Comparison of ENCODE assay signal across 11 mouse cellular contexts in genomic region chr4:138323753-138324152, GRCm38 (mm10). TPM values are rescaled to one million over a fixed set of nuclear protein-coding genes. Genes with fewer than 3 reads are reported as not detected.
DNase-seq lines count a peak whose midpoint lies in the region; ATAC-seq and TF ChIP-seq lines count a peak whose summit lies in the region.
"Had no signal": no experiment of that assay in that cellular context is flagged by ENCODE, and none has a peak within 500 bp of the region (broad histone marks: within the 10 kb centered on the region; RNA-seq: fewer than 3 reads in every experiment).

No protein-coding gene starts in this region.

- no peak for TF ChIP-seq POLR2A in liver, adult 2 months (IDR thresholded peaks at IDR 0.05; ENCODE audit: extremely low read depth, insufficient read depth, low read length)
- no peak for TF ChIP-seq POLR2A in small intestine, adult 2 months (IDR thresholded peaks at IDR 0.05; ENCODE audit: low read depth, low read length)

- peaks cover 18% of the 10 kb centered on the region for H3K4me1 ChIP-seq in liver, adult 2 months (ENCODE audit: control insufficient read depth, insufficient read depth, low read length)
- peaks cover 42% of the 10 kb centered on the region for H3K4me1 ChIP-seq in liver, embryonic 12.5 days
- H3K4me1 ChIP-seq in forebrain, embryonic 14.5 days (ENCODE audit: control insufficient read depth, insufficient read depth, low read length): peaks cover 4% of the 10 kb centered on the region; the same call in 1 of the 2 replicates
- H3K4me1 ChIP-seq in heart, postnatal 0 days (ENCODE audit: control insufficient read depth, insufficient read depth): peaks cover 20% of the 10 kb centered on the region
- peaks cover 4% of the 10 kb centered on the region for H3K4me1 ChIP-seq in small intestine, adult 2 months (ENCODE audit: control insufficient read depth, insufficient read depth, insufficient read length, low read length)
- peaks cover 11% of the 10 kb centered on the region for H3K4me1 ChIP-seq in kidney, embryonic 15.5 days

- 9% methylated on average over 4 of the region's 4 CpGs for WGBS in liver, adult 2 months
- 61% methylated on average over 4 of the region's 4 CpGs for WGBS in liver, embryonic 12.5 days (ENCODE audit: insufficient replicate concordance)
- 82% methylated on average over 4 of the region's 4 CpGs for WGBS in forebrain, embryonic 14.5 days
- 18% methylated on average over 4 of the region's 4 CpGs for WGBS in heart, postnatal 0 days
- 21% methylated on average over 4 of the region's 4 CpGs for WGBS in small intestine, adult 2 months
- 72% methylated on average over 4 of the region's 4 CpGs for WGBS in kidney, embryonic 15.5 days

- H3K27ac ChIP-seq in liver, adult 2 months (replicated peaks; ENCODE audit: insufficient read depth, low read depth, low read length): peak overlapping the region; percentile 53
- no peak overlapping the region for H3K27ac ChIP-seq in liver, embryonic 12.5 days
- 0 out of 2 replicates have a peak overlapping the region, but pooled peaks have one; percentile 14 for H3K27ac ChIP-seq in forebrain, embryonic 14.5 days (ENCODE audit: low read depth, low read length)
- H3K27ac ChIP-seq in heart, postnatal 0 days (ENCODE audit: low read depth): peak overlapping the region; percentile 100
- peak overlapping the region; percentile 9; the same call in 1 of the 2 replicates for H3K27ac ChIP-seq in small intestine, adult 2 months (ENCODE audit: insufficient read depth, low read depth, low read length)
- H3K27ac ChIP-seq in kidney, embryonic 15.5 days: no peak overlapping the region

- H3K4me2 ChIP-seq in liver, embryonic 12.5 days: no peak overlapping the region
- no peak overlapping the region for H3K4me2 ChIP-seq in forebrain, embryonic 14.5 days (ENCODE audit: low read length)
- peak overlapping the region; percentile 19; the same call in 1 of the 2 replicates for H3K4me2 ChIP-seq in heart, postnatal 0 days (ENCODE audit: low read depth, low read length)
- no peak overlapping the region for H3K4me2 ChIP-seq in kidney, embryonic 15.5 days

- no peaks in the 10 kb centered on the region for H3K27me3 ChIP-seq in liver, adult 2 months (ENCODE audit: control insufficient read depth, insufficient read depth, low read length)
- no peaks in the 10 kb centered on the region for H3K27me3 ChIP-seq in liver, embryonic 12.5 days (replicated peaks)
- no peaks in the 10 kb centered on the region for H3K27me3 ChIP-seq in forebrain, embryonic 14.5 days (replicated peaks; ENCODE audit: control insufficient read depth, insufficient read depth, low read length)
- H3K27me3 ChIP-seq in heart, postnatal 0 days (ENCODE audit: control insufficient read depth, insufficient read depth, low read length): no peaks in the 10 kb centered on the region
- no peaks in the 10 kb centered on the region for H3K27me3 ChIP-seq in small intestine, adult 2 months (ENCODE audit: control insufficient read depth, insufficient read depth, low read length)
- no peaks in the 10 kb centered on the region for H3K27me3 ChIP-seq in kidney, embryonic 15.5 days

- no peaks in the 10 kb centered on the region for H3K36me3 ChIP-seq in liver, adult 2 months (ENCODE audit: control insufficient read depth, insufficient read depth, low read length)
- H3K36me3 ChIP-seq in liver, embryonic 12.5 days: no peaks in the 10 kb centered on the region
- peaks cover 10% of the 10 kb centered on the region; the same call in 1 of the 2 replicates for H3K36me3 ChIP-seq in forebrain, embryonic 14.5 days (ENCODE audit: control insufficient read depth, insufficient read depth, low read length)
- H3K36me3 ChIP-seq in heart, postnatal 0 days (replicated peaks; ENCODE audit: control insufficient read depth, insufficient read depth, low read length): 0 out of 2 replicates have a peak, but pooled peaks cover 10% of the 10 kb centered on the region
- H3K36me3 ChIP-seq in small intestine, adult 2 months (ENCODE audit: control insufficient read depth, insufficient read depth, low read length): peaks cover 7% of the 10 kb centered on the region
- no peaks in the 10 kb centered on the region for H3K36me3 ChIP-seq in kidney, embryonic 15.5 days

- TF ChIP-seq EP300 in heart, postnatal 0 days (IDR thresholded peaks at IDR 0.05; ENCODE audit: low read depth): no peak

- no peak overlapping the region for H3K4me3 ChIP-seq in liver, adult 2 months (ENCODE audit: insufficient read depth, low read depth, low read length)
- no peak overlapping the region for H3K4me3 ChIP-seq in liver, embryonic 12.5 days
- H3K4me3 ChIP-seq in forebrain, embryonic 14.5 days (ENCODE audit: low read depth, low read length): no peak overlapping the region
- no peak overlapping the region for H3K4me3 ChIP-seq in heart, postnatal 0 days (ENCODE audit: low read depth, low read length)
- no peak overlapping the region for H3K4me3 ChIP-seq in small intestine, adult 2 months (ENCODE audit: low read depth, low read length)
- H3K4me3 ChIP-seq in kidney, embryonic 15.5 days (replicated peaks): no peak overlapping the region

- no peaks in the 10 kb centered on the region for H3K9me3 ChIP-seq in liver, embryonic 12.5 days (replicated peaks)
- no peaks in the 10 kb centered on the region for H3K9me3 ChIP-seq in forebrain, embryonic 14.5 days (replicated peaks; ENCODE audit: control insufficient read depth, low read length)
- no peaks in the 10 kb centered on the region for H3K9me3 ChIP-seq in heart, postnatal 0 days (replicated peaks; ENCODE audit: control insufficient read depth, low read length)
- no peaks in the 10 kb centered on the region for H3K9me3 ChIP-seq in kidney, embryonic 15.5 days (replicated peaks)

- ATAC-seq in liver, embryonic 12.5 days: no peak
- ATAC-seq in forebrain, embryonic 14.5 days: no peak
- no peak for ATAC-seq in heart, postnatal 0 days (ENCODE audit: insufficient read depth, low read depth)
- no peak for ATAC-seq in kidney, embryonic 15.5 days (replicated peaks; ENCODE audit: low FRiP score)

- no peak overlapping the region for H3K9ac ChIP-seq in liver, adult 2 months (ENCODE audit: low read depth, low read length)
- no peak overlapping the region for H3K9ac ChIP-seq in liver, embryonic 12.5 days
- H3K9ac ChIP-seq in forebrain, embryonic 14.5 days (ENCODE audit: low read length): no peak overlapping the region
- H3K9ac ChIP-seq in heart, postnatal 0 days (replicated peaks; ENCODE audit: low read depth, low read length): no peak overlapping the region; the same call in 1 of the 2 replicates
- H3K9ac ChIP-seq in kidney, embryonic 15.5 days: no peak overlapping the region

- DNase-seq in liver, adult 2 months (ENCODE audit: extremely low read depth, low read depth, low spot score): no peak
- DNase-seq in forebrain, embryonic 14.5 days (ENCODE audit: low spot score): no peak
- DNase-seq in heart, postnatal 0 days (ENCODE audit: low spot score): peak; percentile 54
- no peak for DNase-seq in frontal cortex, postnatal 25 days (ENCODE audit: low spot score in 2 of 2)
- DNase-seq: adrenal gland, postnatal 14 days; gastrocnemius, postnatal 36 days; right cerebral cortex, postnatal 4 days had no signal

- TF ChIP-seq CTCF in liver, adult 2 months (IDR thresholded peaks at IDR 0.05; ENCODE audit: low read depth, low read length): no peak
- TF ChIP-seq CTCF in heart, postnatal 0 days (IDR thresholded peaks at IDR 0.05; ENCODE audit: low read depth): no peak
- TF ChIP-seq CTCF in small intestine, adult 2 months (IDR thresholded peaks at IDR 0.05; ENCODE audit: extremely low read depth, insufficient read length, insufficient replicate concordance, low read depth, low read length): no peak

- peaks cover 5% of the 10 kb centered on the region for H3K79me2 ChIP-seq in liver, adult 2 months (ENCODE audit: control insufficient read depth, insufficient read depth, low read length)

RNA-seq across cellular contexts. Expression of gene Pink1, which starts 2.4 kb away (rescaled TPM):
- total RNA-seq in liver, adult 2 months (2014; rRNA removed): 134 and 150 TPM in 2 replicates
- polyA plus RNA-seq in liver, adult 2 months (2012; rRNA removed): 192 and 217 TPM in 2 replicates
- 28.8 and 30.2 TPM in 2 replicates for polyA plus RNA-seq in liver, embryonic 12.5 days (2016; fragmentation: Nextera tagmentation; extraction: Ambion mirVana)
- polyA plus RNA-seq in forebrain, embryonic 14.5 days (2014; fragmentation: Nextera tagmentation; extraction: Ambion mirVana): 42.2 and 47.6 TPM in 2 replicates
- 302 and 330 TPM in 2 replicates for total RNA-seq in heart, postnatal 0 days (2014; rRNA removed; ENCODE audit: low replicate concordance)
- polyA plus RNA-seq in heart, postnatal 0 days (2015; fragmentation: Nextera tagmentation; extraction: Ambion mirVana): 152 and 159 TPM in 2 replicates
- 54.9 and 134 TPM in 2 replicates for polyA plus RNA-seq in small intestine, adult 2 months (2012; rRNA removed)
- polyA plus RNA-seq in kidney, embryonic 15.5 days (2015; fragmentation: Nextera tagmentation; extraction: Ambion mirVana): 47.5 and 50.3 TPM in 2 replicates

RNA-seq across cellular contexts. Expression of gene Ddost, which starts 19.2 kb away (rescaled TPM):
- 93.9 and 114 TPM in 2 replicates for total RNA-seq in liver, adult 2 months (2014; rRNA removed)
- polyA plus RNA-seq in liver, adult 2 months (2012; rRNA removed): 141 and 145 TPM in 2 replicates
- 206 and 212 TPM in 2 replicates for polyA plus RNA-seq in liver, embryonic 12.5 days (2016; fragmentation: Nextera tagmentation; extraction: Ambion mirVana)
- 182 and 192 TPM in 2 replicates for polyA plus RNA-seq in forebrain, embryonic 14.5 days (2014; fragmentation: Nextera tagmentation; extraction: Ambion mirVana)
- 163 and 216 TPM in 2 replicates for total RNA-seq in heart, postnatal 0 days (2014; rRNA removed; ENCODE audit: low replicate concordance)
- polyA plus RNA-seq in heart, postnatal 0 days (2015; fragmentation: Nextera tagmentation; extraction: Ambion mirVana): 146 and 150 TPM in 2 replicates
- 150 and 244 TPM in 2 replicates for polyA plus RNA-seq in small intestine, adult 2 months (2012; rRNA removed)
- 365 and 386 TPM in 2 replicates for polyA plus RNA-seq in kidney, embryonic 15.5 days (2015; fragmentation: Nextera tagmentation; extraction: Ambion mirVana)

RNA-seq across cellular contexts. Expression of gene Cda, which starts 44.0 kb away (rescaled TPM):
- 4.5 and 4.8 TPM in 2 replicates for total RNA-seq in liver, adult 2 months (2014; rRNA removed)
- 33.1 and 34.1 TPM in 2 replicates for polyA plus RNA-seq in liver, adult 2 months (2012; rRNA removed)
- 5.1 and 5.8 TPM in 2 replicates for polyA plus RNA-seq in liver, embryonic 12.5 days (2016; fragmentation: Nextera tagmentation; extraction: Ambion mirVana)
- polyA plus RNA-seq in forebrain, embryonic 14.5 days (2014; fragmentation: Nextera tagmentation; extraction: Ambion mirVana): 2.2 and 2.3 TPM in 2 replicates
- 2.7 and 7.4 TPM in 2 replicates for total RNA-seq in heart, postnatal 0 days (2014; rRNA removed; ENCODE audit: low replicate concordance)
- polyA plus RNA-seq in heart, postnatal 0 days (2015; fragmentation: Nextera tagmentation; extraction: Ambion mirVana): 7.0 and 7.6 TPM in 2 replicates
- 218 and 419 TPM in 2 replicates for polyA plus RNA-seq in small intestine, adult 2 months (2012; rRNA removed)
- 21.3 and 22.0 TPM in 2 replicates for polyA plus RNA-seq in kidney, embryonic 15.5 days (2015; fragmentation: Nextera tagmentation; extraction: Ambion mirVana)
- total RNA-seq: common myeloid progenitor, adult 5-6 weeks had no signal

Comparison
In these comparisons a context has a peak if more than half of its experiments do, and no peak if none do; other contexts are left out.
1. H3K27ac ChIP-seq: peak in liver, adult 2 months (single experiment), forebrain, embryonic 14.5 days (single experiment), heart, postnatal 0 days (single experiment) and small intestine, adult 2 months (single experiment); none in liver, embryonic 12.5 days (single experiment) and kidney, embryonic 15.5 days (single experiment).